Mouse (Mus musculus): ENCODE data around the gene Crip3. TPM values are rescaled to one million over a fixed set of nuclear protein-coding genes. Genes with fewer than 3 reads are reported as not detected.
A peak's percentile ranks its signal among the peaks of the same experiment; 100 is the strongest.

The Crip3 gene
- polyA plus RNA-seq, 1 experiment from 2014 or later: 0.97 TPM

GRCm38 (mm10) chr17:46461347-46461746 lies 32.6 kb downstream of the Crip3 start:
- 14% methylated on average over 8 of the region's 8 CpGs for WGBS (ENCODE audit: insufficient replicate concordance)
- no peaks in the 10 kb centered on the region for H3K36me3 ChIP-seq (ENCODE audit: control insufficient read depth, insufficient read depth, low read length)
- no peaks in the 10 kb centered on the region for H3K9me3 ChIP-seq (replicated peaks; ENCODE audit: control insufficient read depth, low read length)
- peak overlapping the region; percentile 83 for H3K4me2 ChIP-seq
- peaks cover 49% of the 10 kb centered on the region for H3K27me3 ChIP-seq (ENCODE audit: control insufficient read depth, insufficient read depth, low read length)
- H3K9ac ChIP-seq (ENCODE audit: low read depth, low read length): peak overlapping the region; percentile 71; the same call in 1 of the 2 replicates
- H3K4me1 ChIP-seq (ENCODE audit: control insufficient read depth, insufficient read depth, low read length): peaks cover 20% of the 10 kb centered on the region
- H3K27ac ChIP-seq (ENCODE audit: low read depth, low read length): no peak overlapping the region
- H3K4me3 ChIP-seq (ENCODE audit: low read depth, low read length): peak overlapping the region; percentile 41
- ATAC-seq (replicated peaks; ENCODE audit: insufficient number of reproducible peaks, low FRiP score, low TSS enrichment): no peak

DNA sequence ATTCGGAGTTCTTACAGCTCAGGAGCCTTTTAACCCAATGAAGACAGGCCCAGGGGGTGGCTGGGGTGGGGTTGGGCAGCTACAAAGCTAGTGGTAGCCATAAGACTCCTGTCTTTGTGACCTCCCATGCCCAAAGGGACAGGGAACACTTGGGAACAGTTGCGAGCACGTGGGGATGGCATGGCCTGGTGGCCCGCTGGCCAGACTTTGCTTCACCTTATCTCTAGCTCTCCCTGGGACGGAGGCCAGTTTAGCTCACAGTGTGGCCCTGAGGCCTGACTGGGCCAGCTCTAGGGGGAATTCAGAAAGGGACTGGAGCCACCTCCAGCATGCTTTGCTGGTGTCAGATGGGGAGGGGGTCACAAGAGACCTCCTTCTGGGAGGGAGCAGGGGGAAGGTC lies 33.5 kb downstream of the Crip3 start:
- H3K4me2 ChIP-seq: no peak overlapping the region
- no peak overlapping the region for H3K4me3 ChIP-seq (ENCODE audit: low read depth, low read length)
- H3K9me3 ChIP-seq (replicated peaks; ENCODE audit: control insufficient read depth, low read length): no peaks in the 10 kb centered on the region
- WGBS (ENCODE audit: insufficient replicate concordance): 45% methylated on average over 5 of the region's 5 CpGs
- no peak for ATAC-seq (replicated peaks; ENCODE audit: insufficient number of reproducible peaks, low FRiP score, low TSS enrichment)
- peaks cover 20% of the 10 kb centered on the region for H3K4me1 ChIP-seq (ENCODE audit: control insufficient read depth, insufficient read depth, low read length)
- no peak overlapping the region for H3K27ac ChIP-seq (ENCODE audit: low read depth, low read length)
- no peak overlapping the region for H3K9ac ChIP-seq (ENCODE audit: low read depth, low read length)
- H3K27me3 ChIP-seq (ENCODE audit: control insufficient read depth, insufficient read depth, low read length): peaks cover 44% of the 10 kb centered on the region
- H3K36me3 ChIP-seq (ENCODE audit: control insufficient read depth, insufficient read depth, low read length): no peaks in the 10 kb centered on the region

DNA sequence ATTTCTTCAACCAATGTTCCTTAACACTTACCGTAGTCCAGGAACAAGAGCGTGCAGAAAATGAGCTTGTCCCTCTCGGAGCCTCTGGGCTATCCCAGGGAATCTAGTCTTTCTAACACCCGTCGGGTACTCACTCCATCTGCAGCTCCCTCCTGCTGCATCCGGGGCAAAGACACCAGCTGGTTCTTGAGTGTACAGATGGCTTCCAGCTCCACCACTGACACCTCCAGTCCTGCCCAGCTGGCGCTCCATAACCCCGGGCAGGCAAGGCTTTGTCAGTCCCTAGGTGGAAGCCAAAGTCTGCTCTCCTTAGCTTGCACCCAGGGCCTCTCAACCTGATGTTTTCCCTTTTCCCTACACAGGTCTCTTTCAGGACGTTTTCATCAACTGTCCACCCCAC lies 39.1 kb downstream of the Crip3 start:
- WGBS (ENCODE audit: insufficient replicate concordance): 70% methylated on average over 9 of the region's 9 CpGs
- Histone ChIP-seq H3K27ac (ENCODE audit: low read depth, low read length) (no peak overlapping the region), H3K4me1 (ENCODE audit: control insufficient read depth, insufficient read depth, low read length) (no peaks in the 10 kb centered on the region), H3K4me2 (no peak overlapping the region), H3K9ac (ENCODE audit: low read depth, low read length) (no peak overlapping the region), H3K27me3 (ENCODE audit: control insufficient read depth, insufficient read depth, low read length) (peaks cover 9% of the 10 kb centered on the region; the same call in 1 of the 2 replicates), H3K9me3 (replicated peaks; ENCODE audit: control insufficient read depth, low read length) (no peaks in the 10 kb centered on the region), H3K4me3 (ENCODE audit: low read depth, low read length) (no peak overlapping the region), H3K36me3 (ENCODE audit: control insufficient read depth, insufficient read depth, low read length) (no peaks in the 10 kb centered on the region)
- no peak for ATAC-seq (replicated peaks; ENCODE audit: insufficient number of reproducible peaks, low FRiP score, low TSS enrichment)

- peaks cover 14% of the 10 kb centered on the region for H3K27me3 ChIP-seq (ENCODE audit: control insufficient read depth, insufficient read depth, low read length)
- no peak overlapping the region for H3K4me3 ChIP-seq (ENCODE audit: low read depth, low read length)
- 74% methylated on average over 8 of the region's 8 CpGs for WGBS (ENCODE audit: insufficient replicate concordance)
Observed at GRCm38 (mm10) chr17:46476601-46477000, 47.9 kb downstream of the Crip3 start.

GRCm38 (mm10) chr17:46477286-46477685 lies 48.6 kb downstream of the Crip3 start:
- 78% methylated on average over 15 of the region's 15 CpGs for WGBS (ENCODE audit: insufficient replicate concordance)

More at GRCm38 (mm10) chr17:46476601-46477000, 47.9 kb downstream of the Crip3 start:
- H3K27ac ChIP-seq (ENCODE audit: low read depth, low read length): no peak overlapping the region
- H3K36me3 ChIP-seq (ENCODE audit: control insufficient read depth, insufficient read depth, low read length): no peaks in the 10 kb centered on the region
- H3K4me2 ChIP-seq: no peak overlapping the region
- ATAC-seq (replicated peaks; ENCODE audit: insufficient number of reproducible peaks, low FRiP score, low TSS enrichment): no peak
- no peaks in the 10 kb centered on the region for H3K9me3 ChIP-seq (replicated peaks; ENCODE audit: control insufficient read depth, low read length)
- no peak overlapping the region for H3K9ac ChIP-seq (ENCODE audit: low read depth, low read length)
- H3K4me1 ChIP-seq (ENCODE audit: control insufficient read depth, insufficient read depth, low read length): peaks cover 2% of the 10 kb centered on the region; the same call in 1 of the 2 replicates

More at GRCm38 (mm10) chr17:46477286-46477685, 48.6 kb downstream of the Crip3 start:
- H3K27me3 ChIP-seq (ENCODE audit: control insufficient read depth, insufficient read depth, low read length): peaks cover 14% of the 10 kb centered on the region
- no peak; the same call in 1 of the 2 replicates for ATAC-seq (replicated peaks; ENCODE audit: insufficient number of reproducible peaks, low FRiP score, low TSS enrichment)
- no peaks in the 10 kb centered on the region for H3K36me3 ChIP-seq (ENCODE audit: control insufficient read depth, insufficient read depth, low read length)
- H3K4me2 ChIP-seq: no peak overlapping the region
- no peak overlapping the region for H3K9ac ChIP-seq (ENCODE audit: low read depth, low read length)
- peaks cover 2% of the 10 kb centered on the region; the same call in 1 of the 2 replicates for H3K4me1 ChIP-seq (ENCODE audit: control insufficient read depth, insufficient read depth, low read length)
- no peak overlapping the region for H3K27ac ChIP-seq (ENCODE audit: low read depth, low read length)
- H3K4me3 ChIP-seq (ENCODE audit: low read depth, low read length): no peak overlapping the region
- no peaks in the 10 kb centered on the region for H3K9me3 ChIP-seq (replicated peaks; ENCODE audit: control insufficient read depth, low read length)

Other genes starting within 250 kb of the Crip3 start
- 12.1 and 12.3 TPM in 2 replicates for gene Polh, start 226.3 kb upstream of the Crip3 start, polyA plus RNA-seq (2014; fragmentation: Nextera tagmentation; extraction: Ambion mirVana)
- gene Xpo5, start 226.1 kb upstream of the Crip3 start, polyA plus RNA-seq (2014; fragmentation: Nextera tagmentation; extraction: Ambion mirVana): 32.3 and 32.6 TPM in 2 replicates
- gene Polr1c, start 180.9 kb upstream of the Crip3 start, polyA plus RNA-seq (2014; fragmentation: Nextera tagmentation; extraction: Ambion mirVana): 56.0 and 56.1 TPM in 2 replicates
- 77.8 and 83.0 TPM in 2 replicates for gene Yipf3, start 180.8 kb upstream of the Crip3 start, polyA plus RNA-seq (2014; fragmentation: Nextera tagmentation; extraction: Ambion mirVana)
- 0.70 and 0.79 TPM in 2 replicates for gene Lrrc73, start 175.4 kb upstream of the Crip3 start, polyA plus RNA-seq (2014; fragmentation: Nextera tagmentation; extraction: Ambion mirVana)
- 36.8 and 37.0 TPM in 2 replicates for gene Tjap1, start 145.9 kb upstream of the Crip3 start, polyA plus RNA-seq (2014; fragmentation: Nextera tagmentation; extraction: Ambion mirVana)
- 0.27 TPM in 1 of 2 replicates, not detected in the other for gene Dlk2, start 131.5 kb upstream of the Crip3 start, polyA plus RNA-seq (2014; fragmentation: Nextera tagmentation; extraction: Ambion mirVana)
- gene Abcc10, start 100.6 kb upstream of the Crip3 start, polyA plus RNA-seq (2014; fragmentation: Nextera tagmentation; extraction: Ambion mirVana): 3.4 and 4.3 TPM in 2 replicates
- gene Zfp318, start 45.2 kb upstream of the Crip3 start, polyA plus RNA-seq (2014; fragmentation: Nextera tagmentation; extraction: Ambion mirVana): 6.1 and 8.2 TPM in 2 replicates
- 0.20 TPM in 1 of 2 replicates, not detected in the other for gene Slc22a7, start 9.5 kb downstream of the Crip3 start, polyA plus RNA-seq (2014; fragmentation: Nextera tagmentation; extraction: Ambion mirVana)
- gene Ttbk1, start 58.7 kb downstream of the Crip3 start, polyA plus RNA-seq (2014; fragmentation: Nextera tagmentation; extraction: Ambion mirVana): 0.04 and 0.07 TPM in 2 replicates
- 27.9 and 28.4 TPM in 2 replicates for gene Dnph1, start 67.8 kb downstream of the Crip3 start, polyA plus RNA-seq (2014; fragmentation: Nextera tagmentation; extraction: Ambion mirVana)
- 2.5 and 4.4 TPM in 2 replicates for gene Cul9, start 117.5 kb downstream of the Crip3 start, polyA plus RNA-seq (2014; fragmentation: Nextera tagmentation; extraction: Ambion mirVana)
- gene Srf, start 127.2 kb downstream of the Crip3 start, polyA plus RNA-seq (2014; fragmentation: Nextera tagmentation; extraction: Ambion mirVana): 14.6 and 15.0 TPM in 2 replicates
- 18.8 and 22.8 TPM in 2 replicates for gene Ptk7, start 200.6 kb downstream of the Crip3 start, polyA plus RNA-seq (2014; fragmentation: Nextera tagmentation; extraction: Ambion mirVana)
- 16.5 and 18.0 TPM in 2 replicates for gene Klc4, start 217.1 kb downstream of the Crip3 start, polyA plus RNA-seq (2014; fragmentation: Nextera tagmentation; extraction: Ambion mirVana)
- gene Mrpl2, start 217.3 kb downstream of the Crip3 start, polyA plus RNA-seq (2014; fragmentation: Nextera tagmentation; extraction: Ambion mirVana): 110 and 119 TPM in 2 replicates
- 33.6 and 36.2 TPM in 2 replicates for gene Cul7, start 221.4 kb downstream of the Crip3 start, polyA plus RNA-seq (2014; fragmentation: Nextera tagmentation; extraction: Ambion mirVana)
- 37.0 and 40.8 TPM in 2 replicates for gene Rrp36, start 245.4 kb downstream of the Crip3 start, polyA plus RNA-seq (2014; fragmentation: Nextera tagmentation; extraction: Ambion mirVana)
- 142 and 154 TPM in 2 replicates for gene Mea1, start 249.9 kb downstream of the Crip3 start, polyA plus RNA-seq (2014; fragmentation: Nextera tagmentation; extraction: Ambion mirVana)

All from heart, embryonic 11.5 days (tissue).